Mouse (Mus musculus): ENCODE measurements at regions not wholly inside any gene's neighbourhood (a gene's known extent, or its start where the extent isn't known, plus 50 kb on each side); places are given as distances from the start of the nearest gene placed in this dataset.
A peak's percentile ranks its signal among the peaks of the same experiment; 100 is the strongest.

- Histone ChIP-seq H3K4me3 (no peak overlapping the region), H3K27ac (no peak overlapping the region), H3K4me2 (replicated peaks) (no peak overlapping the region), H3K36me3 (no peaks in the 10 kb centered on the region), H3K9me3 (no peaks in the 10 kb centered on the region), H3K4me1 (peaks cover 7% of the 10 kb centered on the region; the same call in 1 of the 2 replicates), H3K27me3 (no peaks in the 10 kb centered on the region), H3K9ac (no peak overlapping the region)
- WGBS: 45% methylated on average over 2 of the region's 2 CpGs
- ATAC-seq (ENCODE audit: low FRiP score, low read depth): no peak
Observed at GRCm38 (mm10) chr16:78153899-78154605, 147.2 kb upstream of the Cxadr start.

DNA sequence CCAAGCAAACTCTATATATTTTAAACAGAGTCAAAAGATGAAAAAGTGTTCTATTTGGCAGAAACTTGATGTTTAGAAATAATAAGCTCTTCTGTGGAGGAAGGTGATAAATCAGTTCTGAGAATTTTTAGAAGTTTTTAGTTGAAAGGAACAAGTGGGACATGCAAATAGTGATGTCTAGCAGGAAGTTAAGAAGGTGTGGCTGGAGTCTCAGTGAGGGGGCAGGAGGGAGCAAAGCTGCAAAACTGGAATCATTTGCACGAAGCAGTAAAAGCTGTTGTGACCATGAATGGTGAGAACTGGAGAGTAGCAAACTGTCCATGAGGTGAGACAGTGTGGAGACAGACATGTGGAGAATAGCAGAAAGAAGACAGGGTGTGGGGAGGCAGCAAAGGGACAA lies 157.1 kb upstream of the Cxadr start:
- Histone ChIP-seq H3K4me3 (no peak overlapping the region), H3K9ac (no peak overlapping the region), H3K36me3 (no peaks in the 10 kb centered on the region), H3K4me2 (replicated peaks) (no peak overlapping the region), H3K27me3 (no peaks in the 10 kb centered on the region), H3K27ac (no peak overlapping the region), H3K9me3 (no peaks in the 10 kb centered on the region), H3K4me1 (no peaks in the 10 kb centered on the region)
- WGBS: 66% methylated on average over 1 of the region's 1 CpGs
- ATAC-seq (ENCODE audit: low FRiP score, low read depth): no peak

GRCm38 (mm10) chr16:78135501-78135900 lies 165.8 kb upstream of the Cxadr start:
- no peak overlapping the region for H3K4me3 ChIP-seq
- H3K9ac ChIP-seq: no peak overlapping the region
- no peaks in the 10 kb centered on the region for H3K27me3 ChIP-seq
- WGBS: 83% methylated on average over 5 of the region's 5 CpGs
- H3K36me3 ChIP-seq: no peaks in the 10 kb centered on the region
- H3K4me1 ChIP-seq: no peaks in the 10 kb centered on the region
- H3K4me2 ChIP-seq (replicated peaks): no peak overlapping the region
- no peaks in the 10 kb centered on the region for H3K9me3 ChIP-seq
- ATAC-seq (ENCODE audit: low FRiP score, low read depth): no peak
- no peak overlapping the region for H3K27ac ChIP-seq

- WGBS: 80% methylated on average over 7 of the region's 7 CpGs
- Histone ChIP-seq H3K27ac (no peak overlapping the region), H3K36me3 (no peaks in the 10 kb centered on the region), H3K9me3 (no peaks in the 10 kb centered on the region), H3K27me3 (no peaks in the 10 kb centered on the region), H3K9ac (no peak overlapping the region), H3K4me3 (no peak overlapping the region), H3K4me2 (replicated peaks) (no peak overlapping the region), H3K4me1 (no peaks in the 10 kb centered on the region)
- no peak for ATAC-seq (ENCODE audit: low FRiP score, low read depth)
Observed at GRCm38 (mm10) chr16:78134531-78134930, 166.8 kb upstream of the Cxadr start.

- no peak overlapping the region for H3K4me2 ChIP-seq (replicated peaks)
- H3K4me3 ChIP-seq: no peak overlapping the region
- no peaks in the 10 kb centered on the region for H3K4me1 ChIP-seq
- no peaks in the 10 kb centered on the region for H3K36me3 ChIP-seq
- WGBS: 73% methylated on average over 1 of the region's 1 CpGs
- no peak overlapping the region for H3K27ac ChIP-seq
- no peak for ATAC-seq (ENCODE audit: low FRiP score, low read depth)
- no peaks in the 10 kb centered on the region for H3K27me3 ChIP-seq
- no peak overlapping the region for H3K9ac ChIP-seq
- H3K9me3 ChIP-seq: 0 out of 2 replicates have a peak, but pooled peaks cover 3% of the 10 kb centered on the region
Observed at GRCm38 (mm10) chr16:78121668-78122067, 179.6 kb upstream of the Cxadr start.

DNA sequence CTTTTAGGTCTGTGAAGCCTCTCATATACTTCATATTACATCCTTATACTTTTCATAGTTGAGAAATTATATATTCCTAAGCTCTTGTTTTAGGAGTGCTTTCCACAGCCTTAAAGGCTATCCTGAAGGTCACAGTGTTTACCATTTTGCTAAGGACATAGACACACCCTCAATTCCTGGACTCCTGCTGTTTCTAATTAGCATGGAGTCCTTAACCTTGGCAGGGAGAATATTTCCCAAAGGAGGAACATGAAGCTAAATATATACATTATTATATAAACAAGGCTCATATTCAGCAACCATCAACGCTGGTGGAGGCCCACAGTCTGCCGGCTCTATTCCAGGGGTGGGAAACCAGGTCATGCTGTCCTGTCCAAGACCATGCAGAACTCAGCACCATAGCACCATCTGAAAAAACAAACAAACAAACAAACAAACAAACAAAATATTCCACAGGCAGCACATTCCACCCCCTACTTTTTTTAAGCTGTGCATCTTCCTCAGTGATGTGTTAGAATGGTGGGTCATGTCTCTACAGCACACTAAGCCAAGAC lies 180.9 kb upstream of the Cxadr start:
- no peak overlapping the region for H3K9ac ChIP-seq
- ATAC-seq (ENCODE audit: low FRiP score, low read depth): no peak
- WGBS: 63% methylated on average over 2 of the region's 2 CpGs
- no peak overlapping the region for H3K4me2 ChIP-seq (replicated peaks)
- H3K27ac ChIP-seq: no peak overlapping the region
- no peaks in the 10 kb centered on the region for H3K27me3 ChIP-seq
- no peak overlapping the region for H3K4me3 ChIP-seq
- H3K9me3 ChIP-seq: 0 out of 2 replicates have a peak, but pooled peaks cover 3% of the 10 kb centered on the region
- H3K36me3 ChIP-seq: no peaks in the 10 kb centered on the region
- no peaks in the 10 kb centered on the region for H3K4me1 ChIP-seq

- no peak for ATAC-seq (ENCODE audit: low FRiP score, low read depth)
- H3K27me3 ChIP-seq: no peaks in the 10 kb centered on the region
- peaks cover 18% of the 10 kb centered on the region for H3K4me1 ChIP-seq
- H3K36me3 ChIP-seq: no peaks in the 10 kb centered on the region
- no peak overlapping the region for H3K27ac ChIP-seq
- no peak overlapping the region for H3K4me2 ChIP-seq (replicated peaks)
- H3K9me3 ChIP-seq: no peaks in the 10 kb centered on the region
- H3K9ac ChIP-seq: no peak overlapping the region
- H3K4me3 ChIP-seq: no peak overlapping the region
Observed at GRCm38 (mm10) chr16:78104246-78104645, 197.0 kb upstream of the Cxadr start.

DNA sequence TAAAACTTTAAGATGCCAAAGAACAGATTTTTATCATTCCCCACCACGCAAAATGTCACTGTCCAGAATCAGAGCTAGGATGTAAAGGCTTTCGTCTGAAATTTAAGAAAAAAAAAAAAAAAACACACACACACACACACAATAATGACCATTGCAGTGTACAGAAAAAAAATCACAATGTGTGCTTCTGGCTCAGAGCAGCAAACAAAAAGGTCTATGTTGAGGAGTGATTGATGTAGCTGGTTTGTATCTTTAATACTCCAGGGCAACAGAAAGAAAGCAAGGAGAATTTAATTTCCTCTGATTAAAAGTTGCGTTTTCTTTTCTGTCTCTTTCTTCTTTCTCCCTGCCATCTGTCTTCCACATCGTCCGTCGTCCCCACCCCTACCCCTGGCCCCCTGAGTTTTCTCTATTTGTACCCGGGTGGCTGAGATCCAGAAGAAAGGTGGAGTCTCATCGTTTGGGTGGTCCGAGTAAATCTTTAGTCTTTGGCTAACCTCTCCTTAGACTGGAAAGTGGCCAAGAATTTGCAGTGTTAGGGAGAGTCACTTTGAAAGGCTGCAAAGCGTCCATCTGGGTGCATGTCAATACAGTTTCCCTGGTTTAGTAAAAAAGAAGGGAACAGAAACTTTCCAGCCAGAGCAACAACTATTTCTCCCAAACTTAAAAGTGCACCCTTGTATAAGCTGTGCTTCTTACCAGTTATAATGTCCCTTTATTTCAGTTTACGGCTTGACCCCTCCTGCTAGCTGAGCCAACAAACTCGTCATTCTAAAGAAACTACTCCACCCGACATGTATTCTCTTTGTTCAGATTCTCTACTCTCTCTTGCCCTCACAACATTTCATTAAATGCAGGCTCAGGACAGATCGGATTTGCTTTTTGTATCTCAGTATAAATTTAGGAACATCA lies 199.6 kb upstream of the Cxadr start:
- 28% methylated on average over 14 of the region's 14 CpGs for WGBS
- H3K4me3 ChIP-seq: no peak overlapping the region

GRCm38 (mm10) chr16:78099842-78100241 lies 201.4 kb upstream of the Cxadr start:
- Histone ChIP-seq H3K4me1 (peaks cover 21% of the 10 kb centered on the region), H3K9ac (no peak overlapping the region), H3K4me2 (replicated peaks) (no peak overlapping the region), H3K36me3 (no peaks in the 10 kb centered on the region), H3K4me3 (no peak overlapping the region), H3K27me3 (no peaks in the 10 kb centered on the region), H3K9me3 (no peaks in the 10 kb centered on the region), H3K27ac (no peak overlapping the region)
- no peak for ATAC-seq (ENCODE audit: low FRiP score, low read depth)
- WGBS: 66% methylated on average over 2 of the region's 2 CpGs

More for the DNA sequence above, 199.6 kb upstream of the Cxadr start:
- peak overlapping the region; percentile 45; the same call in 1 of the 2 replicates for H3K27ac ChIP-seq
- ATAC-seq (ENCODE audit: low FRiP score, low read depth): peak; percentile 77; the same call in 1 of the 2 replicates
- no peaks in the 10 kb centered on the region for H3K27me3 ChIP-seq
- H3K4me1 ChIP-seq: peaks cover 21% of the 10 kb centered on the region
- no peaks in the 10 kb centered on the region for H3K9me3 ChIP-seq
- no peak overlapping the region for H3K9ac ChIP-seq
- H3K4me2 ChIP-seq (replicated peaks): peak overlapping the region; percentile 49
- no peaks in the 10 kb centered on the region for H3K36me3 ChIP-seq

- Histone ChIP-seq H3K9me3 (no peaks in the 10 kb centered on the region), H3K36me3 (no peaks in the 10 kb centered on the region), H3K4me2 (replicated peaks) (no peak overlapping the region), H3K4me3 (no peak overlapping the region), H3K27ac (no peak overlapping the region), H3K27me3 (no peaks in the 10 kb centered on the region), H3K4me1 (peaks cover 21% of the 10 kb centered on the region), H3K9ac (no peak overlapping the region)
- WGBS: 37% methylated on average over 6 of the region's 6 CpGs
- ATAC-seq (ENCODE audit: low FRiP score, low read depth): no peak
Observed at GRCm38 (mm10) chr16:78099114-78099513, 202.2 kb upstream of the Cxadr start.

- no peak for ATAC-seq (ENCODE audit: low FRiP score, low read depth)
- Histone ChIP-seq H3K36me3 (no peaks in the 10 kb centered on the region), H3K9me3 (no peaks in the 10 kb centered on the region), H3K9ac (no peak overlapping the region), H3K27ac (no peak overlapping the region), H3K4me1 (peaks cover 21% of the 10 kb centered on the region), H3K4me3 (no peak overlapping the region), H3K4me2 (replicated peaks) (no peak overlapping the region), H3K27me3 (no peaks in the 10 kb centered on the region)
- 84% methylated on average over 6 of the region's 6 CpGs for WGBS
Observed at GRCm38 (mm10) chr16:78098555-78098954, 202.7 kb upstream of the Cxadr start.

DNA sequence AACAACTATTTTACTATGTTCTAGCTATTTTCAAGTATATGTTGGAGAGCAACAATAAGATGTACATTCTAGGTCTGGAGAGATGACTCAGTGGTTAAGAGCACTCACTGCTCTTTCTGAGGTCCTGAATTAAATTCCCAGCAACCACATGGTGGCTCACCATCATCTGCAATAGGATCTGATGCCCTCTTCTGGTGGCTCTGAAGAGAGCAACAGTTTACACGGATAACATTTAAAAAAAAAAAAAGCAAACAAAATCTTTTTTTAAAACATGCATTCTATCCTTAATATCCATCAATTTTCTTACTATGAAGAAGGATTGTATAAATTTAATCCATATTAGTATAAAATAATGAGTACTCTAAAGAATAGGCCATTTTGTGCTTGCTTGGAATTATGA lies 204.7 kb upstream of the Cxadr start:
- Histone ChIP-seq H3K9ac (no peak overlapping the region), H3K4me3 (no peak overlapping the region), H3K4me1 (peaks cover 15% of the 10 kb centered on the region), H3K27ac (no peak overlapping the region), H3K36me3 (no peaks in the 10 kb centered on the region), H3K4me2 (replicated peaks) (no peak overlapping the region), H3K27me3 (no peaks in the 10 kb centered on the region), H3K9me3 (no peaks in the 10 kb centered on the region)
- 45% methylated on average over 1 of the region's 1 CpGs for WGBS
- ATAC-seq (ENCODE audit: low FRiP score, low read depth): no peak

Measured in limb, embryonic 13.5 days (tissue).